Mouse (Mus musculus) heart, embryonic 11.5 days (tissue): ENCODE data around the gene Xrcc3. TPM values are rescaled to one million over a fixed set of nuclear protein-coding genes. Genes with fewer than 3 reads are reported as not detected.

Experiments used
- ATAC-seq: fragments of 200-750 bp; cut with Nextera tagmentation; replicated peaks from 2 replicates; pipeline ENCODE4 v1.8.0; 2017; ENCODE audit warnings: moderate library complexity; ENCODE audit not compliant: insufficient number of reproducible peaks, low FRiP score, low TSS enrichment
- H3K27ac ChIP-seq: fragments of 300-500 bp; sonication (generic); 2 replicates; pipeline ENCODE4 v1.5.1; 2014; ENCODE audit warnings: mild to moderate bottlenecking, low read depth, low read length
- H3K27me3 ChIP-seq: fragments of 300-500 bp; sonication (generic); 2 replicates; pipeline ENCODE4 v1.6.1; 2014; ENCODE audit warnings: mild to moderate bottlenecking, low read length, mixed read lengths; ENCODE audit not compliant: control insufficient read depth, insufficient read depth
- H3K36me3 ChIP-seq: fragments of 300-500 bp; sonication (generic); 2 replicates; pipeline ENCODE4 v1.6.1; 2014; ENCODE audit warnings: mild to moderate bottlenecking, low read length, moderate library complexity, mixed read lengths; ENCODE audit not compliant: control insufficient read depth, insufficient read depth
- H3K4me1 ChIP-seq: fragments of 300-500 bp; sonication (generic); 2 replicates; pipeline ENCODE4 v1.6.1; 2014; ENCODE audit warnings: low read length; ENCODE audit not compliant: control insufficient read depth, insufficient read depth
- H3K4me2 ChIP-seq: fragments of 300-500 bp; sonication (generic); 2 replicates; pipeline ENCODE4 v1.6.1; 2014; ENCODE audit warnings: mild to moderate bottlenecking, moderate library complexity
- H3K4me3 ChIP-seq: fragments of 300-500 bp; sonication (generic); 2 replicates; pipeline ENCODE4 v1.5.1; 2014; ENCODE audit warnings: low read depth, low read length
- H3K9ac ChIP-seq: fragments of 300-500 bp; sonication (generic); 2 replicates; pipeline ENCODE4 v1.6.1; 2014; ENCODE audit warnings: mild to moderate bottlenecking, low read depth, low read length, moderate library complexity
- H3K9me3 ChIP-seq: fragments of 300-500 bp; sonication (generic); replicated peaks from 2 replicates; pipeline ENCODE4 v1.6.1; 2016; ENCODE audit warnings: low read length; ENCODE audit not compliant: control insufficient read depth
- WGBS: fragments of 180-500 bp; shearing (Covaris S2); extraction: QIAGEN DNeasy Blood & Tissue Kit; methylation state at CpG from one replicate; pipeline ENCODE4 v1.1.7; 2014; ENCODE audit not compliant: insufficient replicate concordance; 5-methylcytosine and 5-hydroxymethylcytosine counted together
- polyA plus RNA-seq: library from polyadenylated mRNA; unstranded; fragments of >200 nt; fragmentation: Nextera tagmentation; extraction: Ambion mirVana; gene quantifications from 2 replicates; pipeline ENCODE4 v1.2.1, GENCODE M21; 2014

The Xrcc3 gene
- polyA plus RNA-seq: 7.9 and 8.8 TPM in 2 replicates

GRCm38 (mm10) chr12:111813766-111814617 is at the start of gene Xrcc3, which contains the start of gene Zfyve21:
Gene Xrcc3 (minus strand): TSS chr12:111813873.
Gene Zfyve21 (plus strand): TSS chr12:111814170.
- Histone ChIP-seq H3K4me3 (peak within 1 kb of the TSS; percentile 77), H3K27ac (peak within 1 kb of the TSS; percentile 92), H3K9me3 (no peaks in the 10 kb centered on the region), H3K27me3 (no peaks in the 10 kb centered on the region), H3K4me1 (peaks cover 49% of the 10 kb centered on the region), H3K36me3 (no peaks in the 10 kb centered on the region), H3K9ac (peak within 1 kb of the TSS; percentile 84), H3K4me2 (peak within 1 kb of the TSS; percentile 96)
- WGBS: under 1% methylated on average over 85 of the region's 87 CpGs
- peak; percentile 99 for ATAC-seq

GRCm38 (mm10) chr12:111855448-111855847 is 41.8 kb upstream of the Xrcc3 start:
- no peak overlapping the region for H3K4me2 ChIP-seq
- ATAC-seq: no peak
- H3K27ac ChIP-seq: no peak overlapping the region
- no peaks in the 10 kb centered on the region for H3K4me1 ChIP-seq
- H3K36me3 ChIP-seq: no peaks in the 10 kb centered on the region
- no peak overlapping the region for H3K4me3 ChIP-seq
- no peaks in the 10 kb centered on the region for H3K9me3 ChIP-seq
- 81% methylated on average over 2 of the region's 2 CpGs for WGBS
- H3K9ac ChIP-seq: no peak overlapping the region
- H3K27me3 ChIP-seq: no peaks in the 10 kb centered on the region

DNA sequence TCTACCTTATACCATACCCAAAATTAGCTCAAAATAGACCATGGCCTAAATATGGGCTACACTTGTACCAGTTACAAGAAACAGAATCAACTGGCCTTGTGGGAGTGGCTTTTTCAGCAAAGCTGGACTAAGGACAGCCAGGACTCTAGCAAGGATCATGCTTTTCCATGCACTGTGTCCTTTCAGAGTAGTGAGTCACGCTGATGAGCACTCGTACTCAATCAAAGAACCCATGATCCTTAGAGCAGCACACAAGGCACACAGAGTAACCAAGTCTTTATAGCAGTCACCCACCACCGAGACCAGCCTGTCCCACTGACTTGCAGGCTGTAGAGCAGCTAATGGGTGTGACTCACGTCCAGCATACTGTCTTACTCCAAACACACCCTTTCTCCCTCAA is 39.9 kb upstream of the Xrcc3 start:
- 68% methylated on average over 4 of the region's 4 CpGs for WGBS
- no peaks in the 10 kb centered on the region for H3K36me3 ChIP-seq
- no peak overlapping the region for H3K9ac ChIP-seq
- no peak for ATAC-seq
- 0 out of 2 replicates have a peak, but pooled peaks cover under 1% of the 10 kb centered on the region for H3K4me1 ChIP-seq
- no peak overlapping the region for H3K4me2 ChIP-seq
- H3K4me3 ChIP-seq: no peak overlapping the region
- H3K9me3 ChIP-seq: no peaks in the 10 kb centered on the region
- H3K27me3 ChIP-seq: no peaks in the 10 kb centered on the region
- H3K27ac ChIP-seq: no peak overlapping the region

GRCm38 (mm10) chr12:111853011-111853436 is 39.4 kb upstream of the Xrcc3 start:
- Histone ChIP-seq H3K9me3 (no peaks in the 10 kb centered on the region), H3K4me2 (no peak overlapping the region), H3K4me3 (no peak overlapping the region), H3K27ac (no peak overlapping the region), H3K27me3 (no peaks in the 10 kb centered on the region), H3K4me1 (0 out of 2 replicates have a peak, but pooled peaks cover 5% of the 10 kb centered on the region), H3K36me3 (no peaks in the 10 kb centered on the region), H3K9ac (no peak overlapping the region)
- ATAC-seq: no peak
- 64% methylated on average over 10 of the region's 10 CpGs for WGBS

GRCm38 (mm10) chr12:111851745-111852144 is 38.1 kb upstream of the Xrcc3 start:
- H3K4me1 ChIP-seq: 0 out of 2 replicates have a peak, but pooled peaks cover 5% of the 10 kb centered on the region
- no peaks in the 10 kb centered on the region for H3K36me3 ChIP-seq
- H3K9me3 ChIP-seq: no peaks in the 10 kb centered on the region
- no peak overlapping the region for H3K27ac ChIP-seq
- ATAC-seq: no peak
- no peak overlapping the region for H3K9ac ChIP-seq
- 82% methylated on average over 5 of the region's 5 CpGs for WGBS
- no peaks in the 10 kb centered on the region for H3K27me3 ChIP-seq
- H3K4me3 ChIP-seq: no peak overlapping the region
- H3K4me2 ChIP-seq: no peak overlapping the region

GRCm38 (mm10) chr12:111851235-111851634 is 37.6 kb upstream of the Xrcc3 start:
- no peak overlapping the region for H3K4me2 ChIP-seq
- no peak for ATAC-seq
- H3K4me1 ChIP-seq: 0 out of 2 replicates have a peak, but pooled peaks cover 5% of the 10 kb centered on the region
- WGBS: 58% methylated on average over 2 of the region's 2 CpGs
- no peak overlapping the region for H3K4me3 ChIP-seq
- no peaks in the 10 kb centered on the region for H3K9me3 ChIP-seq
- no peaks in the 10 kb centered on the region for H3K27me3 ChIP-seq
- no peak overlapping the region for H3K9ac ChIP-seq
- no peaks in the 10 kb centered on the region for H3K36me3 ChIP-seq
- no peak overlapping the region for H3K27ac ChIP-seq

- no peak overlapping the region for H3K9ac ChIP-seq
- peak; percentile 26; the same call in 1 of the 2 replicates for ATAC-seq
- 0 out of 2 replicates have a peak, but pooled peaks cover 5% of the 10 kb centered on the region for H3K4me1 ChIP-seq
- no peaks in the 10 kb centered on the region for H3K9me3 ChIP-seq
- H3K4me2 ChIP-seq: no peak overlapping the region
- WGBS: 45% methylated on average over 9 of the region's 9 CpGs
- H3K4me3 ChIP-seq: no peak overlapping the region
- peak overlapping the region; percentile 70; the same call in 1 of the 2 replicates for H3K27ac ChIP-seq
- no peaks in the 10 kb centered on the region for H3K36me3 ChIP-seq
- H3K27me3 ChIP-seq: no peaks in the 10 kb centered on the region
Measured at GRCm38 (mm10) chr12:111848300-111848798, 34.7 kb upstream of the Xrcc3 start.

GRCm38 (mm10) chr12:111846815-111847214 is 33.1 kb upstream of the Xrcc3 start:
- no peaks in the 10 kb centered on the region for H3K27me3 ChIP-seq
- H3K9ac ChIP-seq: no peak overlapping the region
- H3K4me3 ChIP-seq: no peak overlapping the region
- H3K9me3 ChIP-seq: no peaks in the 10 kb centered on the region
- ATAC-seq: no peak; the same call in 1 of the 2 replicates
- H3K27ac ChIP-seq: no peak overlapping the region
- no peak overlapping the region for H3K4me2 ChIP-seq
- WGBS: 86% methylated on average over 10 of the region's 10 CpGs
- no peaks in the 10 kb centered on the region for H3K36me3 ChIP-seq
- 0 out of 2 replicates have a peak, but pooled peaks cover 5% of the 10 kb centered on the region for H3K4me1 ChIP-seq
